Mouse (Mus musculus) olfactory bulb, adult 2 months (tissue): ENCODE results near the gene F11.

Experiments
- CTCF ChIP-seq: fragments of 200-500 bp; IDR thresholded peaks from 2 replicates; pipeline ENCODE4 v1.5.1; 2012; ENCODE audit warnings: low read depth, mild to moderate bottlenecking, low read length, moderate library complexity; ENCODE audit not compliant: insufficient read depth
- POLR2A ChIP-seq: fragments of 200-500 bp; IDR thresholded peaks from 2 replicates; pipeline ENCODE4 v1.6.1; 2012; ENCODE audit warnings: mild to moderate bottlenecking, low read depth, low read length, moderate library complexity; ENCODE audit not compliant: insufficient read depth

GRCm38 (mm10) chr8:45253586-45253985, 8.2 kb downstream of the F11 start:
- TF ChIP-seq CTCF (no peak), POLR2A (no peak)
